In the genomic region with DNA sequence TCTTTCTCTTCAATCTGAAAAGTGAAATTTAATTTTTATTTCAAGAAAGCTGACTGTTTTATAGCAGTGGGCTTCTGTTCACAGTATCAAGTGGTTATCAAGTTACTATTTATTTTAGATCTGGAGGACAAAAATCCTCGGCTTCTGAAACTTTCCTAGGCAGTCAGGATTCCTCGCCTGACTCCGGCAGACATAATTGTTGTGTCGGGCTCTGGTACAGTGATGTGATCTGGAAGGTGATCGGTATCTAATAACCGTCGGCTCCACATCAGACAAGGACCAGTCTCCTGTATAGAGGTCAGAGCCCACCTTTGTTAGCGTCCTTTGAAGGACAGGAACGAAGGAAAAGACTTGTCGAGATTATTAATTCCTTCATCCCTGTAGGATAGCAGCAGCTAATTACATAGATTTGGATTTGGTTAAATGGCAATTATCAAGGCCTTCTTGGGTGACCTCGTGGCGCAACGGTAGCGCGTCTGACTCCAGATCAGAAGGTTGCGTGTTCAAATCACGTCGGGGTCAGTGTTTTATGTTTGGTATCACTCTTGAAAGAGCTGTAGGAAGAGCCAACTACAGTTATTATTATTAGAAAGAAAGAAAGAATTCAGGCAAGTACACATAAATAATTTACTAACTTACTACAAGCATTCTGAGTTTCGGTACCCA, we compare ENCODE assay signal across 8 mouse cellular contexts. TPM values are rescaled to one million over a fixed set of nuclear protein-coding genes. Genes with fewer than 3 reads are reported as not detected.
A peak's percentile ranks its signal among the peaks of the same experiment; 100 is the strongest.
DNase-seq lines count a peak whose midpoint lies in the region; ATAC-seq and TF ChIP-seq lines count a peak whose summit lies in the region.

No protein-coding gene starts in this region.

- no peaks in the 10 kb centered on the region for H3K36me3 ChIP-seq in heart, postnatal 0 days (replicated peaks; ENCODE audit: control insufficient read depth, insufficient read depth, low read length)
- H3K36me3 ChIP-seq in limb, embryonic 15.5 days: no peaks in the 10 kb centered on the region

- no peak overlapping the region for H3K9ac ChIP-seq in heart, postnatal 0 days (replicated peaks; ENCODE audit: low read depth, low read length)
- no peak overlapping the region for H3K9ac ChIP-seq in limb, embryonic 15.5 days

- no peak overlapping the region for H3K27ac ChIP-seq in heart, postnatal 0 days (ENCODE audit: low read depth)
- H3K27ac ChIP-seq in limb, embryonic 15.5 days: no peak overlapping the region

- H3K27me3 ChIP-seq in heart, postnatal 0 days (ENCODE audit: control insufficient read depth, insufficient read depth, low read length): no peaks in the 10 kb centered on the region
- no peaks in the 10 kb centered on the region for H3K27me3 ChIP-seq in limb, embryonic 15.5 days

- TF ChIP-seq CTCF in heart, postnatal 0 days (IDR thresholded peaks at IDR 0.05; ENCODE audit: low read depth): no peak

- 0 out of 2 replicates have a peak, but pooled peaks cover 3% of the 10 kb centered on the region for H3K4me1 ChIP-seq in heart, postnatal 0 days (ENCODE audit: control insufficient read depth, insufficient read depth)
- peaks cover 5% of the 10 kb centered on the region for H3K4me1 ChIP-seq in limb, embryonic 15.5 days

- H3K4me3 ChIP-seq in heart, postnatal 0 days (ENCODE audit: low read depth, low read length): peak overlapping the region; percentile 24
- H3K4me3 ChIP-seq in limb, embryonic 15.5 days: peak overlapping the region; percentile 26

- ATAC-seq in frontal cortex, adult (ENCODE audit: low TSS enrichment): no peak
- ATAC-seq in heart, postnatal 0 days (ENCODE audit: insufficient read depth, low read depth): no peak
- no peak for ATAC-seq in limb, embryonic 15.5 days (ENCODE audit: insufficient number of reproducible peaks, low FRiP score, low TSS enrichment, low read depth)

- H3K4me2 ChIP-seq in heart, postnatal 0 days (ENCODE audit: low read depth, low read length): peak overlapping the region; percentile 50
- peak overlapping the region; percentile 42 for H3K4me2 ChIP-seq in limb, embryonic 15.5 days

- WGBS in heart, postnatal 0 days: 17% methylated on average over 19 of the region's 19 CpGs
- 8% methylated on average over 19 of the region's 19 CpGs for WGBS in limb, embryonic 15.5 days

- no peak for TF ChIP-seq EP300 in heart, postnatal 0 days (IDR thresholded peaks at IDR 0.05; ENCODE audit: low read depth)

- peak; percentile 28 to 52 for DNase-seq in frontal cortex, postnatal 25 days (ENCODE audit: low spot score in 2 of 2)
- peak; percentile 82 for DNase-seq in 3T3-L1 (ENCODE audit: low read depth, low spot score)
- peak; percentile 76 for DNase-seq in c-Kit-positive CD71-positive TER-119-positive erythroid progenitor cells, embryonic 14.5 days (ENCODE audit: low spot score)
- no peak for DNase-seq in heart, postnatal 0 days (ENCODE audit: low spot score)
- peak; percentile 70 for DNase-seq in retina, postnatal 1 day
- no peak for DNase-seq in urinary bladder, postnatal 10 days (ENCODE audit: low spot score)

- no peaks in the 10 kb centered on the region for H3K9me3 ChIP-seq in heart, postnatal 0 days (replicated peaks; ENCODE audit: control insufficient read depth, low read length)
- no peaks in the 10 kb centered on the region for H3K9me3 ChIP-seq in limb, embryonic 15.5 days

RNA-seq across cellular contexts. Expression of a gene that starts 9.1 kb away (rescaled TPM):
- total RNA-seq in heart, postnatal 0 days (2014; rRNA removed; ENCODE audit: low replicate concordance): not detected in 2 replicates
- polyA plus RNA-seq in heart, postnatal 0 days (2015; fragmentation: Nextera tagmentation; extraction: Ambion mirVana): 0.04 and 0.15 TPM in 2 replicates
- 0.61 and 0.67 TPM in 2 replicates for polyA plus RNA-seq in limb, embryonic 15.5 days (2015; fragmentation: Nextera tagmentation; extraction: Ambion mirVana)

RNA-seq across cellular contexts. Expression of a gene that starts 32.1 kb away (rescaled TPM):
- 0.27 TPM in 1 of 2 replicates, not detected in the other for total RNA-seq in heart, postnatal 0 days (2014; rRNA removed; ENCODE audit: low replicate concordance)
- polyA plus RNA-seq in heart, postnatal 0 days (2015; fragmentation: Nextera tagmentation; extraction: Ambion mirVana): 0.14 and 0.18 TPM in 2 replicates
- 0.18 and 0.22 TPM in 2 replicates for polyA plus RNA-seq in limb, embryonic 15.5 days (2015; fragmentation: Nextera tagmentation; extraction: Ambion mirVana)

RNA-seq across cellular contexts. Expression of a gene that starts 33.1 kb away (rescaled TPM):
- total RNA-seq in heart, postnatal 0 days (2014; rRNA removed; ENCODE audit: low replicate concordance): 3,824 and 4,565 TPM in 2 replicates
- 30.4 and 37.5 TPM in 2 replicates for polyA plus RNA-seq in heart, postnatal 0 days (2015; fragmentation: Nextera tagmentation; extraction: Ambion mirVana)
- 4.8 and 6.3 TPM in 2 replicates for polyA plus RNA-seq in limb, embryonic 15.5 days (2015; fragmentation: Nextera tagmentation; extraction: Ambion mirVana)

RNA-seq across cellular contexts. Expression of a gene that starts 35.9 kb away (rescaled TPM):
- 369 and 922 TPM in 2 replicates for total RNA-seq in heart, postnatal 0 days (2014; rRNA removed; ENCODE audit: low replicate concordance)
- 1.3 and 2.6 TPM in 2 replicates for polyA plus RNA-seq in heart, postnatal 0 days (2015; fragmentation: Nextera tagmentation; extraction: Ambion mirVana)
- 4.1 and 7.5 TPM in 2 replicates for polyA plus RNA-seq in limb, embryonic 15.5 days (2015; fragmentation: Nextera tagmentation; extraction: Ambion mirVana)

RNA-seq across cellular contexts. Expression of a gene that starts 37.4 kb away (rescaled TPM):
- total RNA-seq in heart, postnatal 0 days (2014; rRNA removed; ENCODE audit: low replicate concordance): 709 and 989 TPM in 2 replicates
- polyA plus RNA-seq in heart, postnatal 0 days (2015; fragmentation: Nextera tagmentation; extraction: Ambion mirVana): 2.4 and 2.5 TPM in 2 replicates
- 3.4 and 5.4 TPM in 2 replicates for polyA plus RNA-seq in limb, embryonic 15.5 days (2015; fragmentation: Nextera tagmentation; extraction: Ambion mirVana)

Comparison
In these comparisons a context has a peak if more than half of its experiments do, and no peak if none do; other contexts are left out.
1. DNase-seq: peak in frontal cortex, postnatal 25 days (2 of 2), 3T3-L1 (single experiment), c-Kit-positive CD71-positive TER-119-positive erythroid progenitor cells, embryonic 14.5 days (single experiment) and retina, postnatal 1 day (single experiment); none in heart, postnatal 0 days (single experiment) and urinary bladder, postnatal 10 days (single experiment).